Mouse (Mus musculus) hindbrain, embryonic 11.5 days (tissue): Measurements from ENCODE around the gene Tnfrsf13c. TPM values are rescaled to one million over a fixed set of nuclear protein-coding genes. Genes with fewer than 3 reads are reported as not detected.

ENCODE experiments used
- ATAC-seq: fragments of 200-750 bp; cut with Nextera tagmentation; 2 replicates; pipeline ENCODE4 v1.8.0; 2017; ENCODE audit warnings: mild to moderate bottlenecking, moderate TSS enrichment, moderate library complexity; ENCODE audit not compliant: low FRiP score
- DNase-seq: peaks from one replicate; pipeline ENCODE4 v3.0.0-alpha.2; 2015; ENCODE audit warnings: low spot score
- H3K27ac ChIP-seq: fragments of 300-500 bp; sonication (generic); 2 replicates; pipeline ENCODE4 v1.5.1; 2014; ENCODE audit warnings: mild to moderate bottlenecking, low read depth, low read length
- H3K27me3 ChIP-seq: fragments of 300-500 bp; sonication (generic); 2 replicates; pipeline ENCODE4 v1.6.1; 2014; ENCODE audit warnings: mild to moderate bottlenecking, low read length, moderate library complexity, mixed read lengths; ENCODE audit not compliant: control insufficient read depth, insufficient read depth
- H3K36me3 ChIP-seq: fragments of 300-500 bp; sonication (generic); 2 replicates; pipeline ENCODE4 v1.6.1; 2014; ENCODE audit warnings: mild to moderate bottlenecking, low read length, moderate library complexity, mixed read lengths; ENCODE audit not compliant: control insufficient read depth, insufficient read depth
- H3K4me1 ChIP-seq: fragments of 300-500 bp; sonication (generic); replicated peaks from 2 replicates; pipeline ENCODE4 v1.6.1; 2014; ENCODE audit warnings: low read length, mixed read lengths; ENCODE audit not compliant: control insufficient read depth, insufficient read depth
- H3K4me2 ChIP-seq: fragments of 300-500 bp; sonication (generic); replicated peaks from 2 replicates; pipeline ENCODE4 v1.6.1; 2014; ENCODE audit warnings: mild to moderate bottlenecking, low read depth, low read length
- H3K4me3 ChIP-seq: fragments of 300-500 bp; sonication (generic); 2 replicates; pipeline ENCODE4 v1.5.1; 2014; ENCODE audit warnings: low read depth, low read length
- H3K9ac ChIP-seq: fragments of 300-500 bp; sonication (generic); 2 replicates; pipeline ENCODE4 v1.6.1; 2014; ENCODE audit warnings: low read depth, low read length
- H3K9me3 ChIP-seq: fragments of 300-500 bp; sonication (generic); 2 replicates; pipeline ENCODE4 v1.6.1; 2016; ENCODE audit warnings: low read length; ENCODE audit not compliant: control insufficient read depth
- WGBS: fragments of 180-500 bp; shearing (Covaris S2); extraction: QIAGEN DNeasy Blood & Tissue Kit; methylation state at CpG from one replicate; pipeline ENCODE4 v1.1.7; 2014; 5-methylcytosine and 5-hydroxymethylcytosine counted together
- polyA plus RNA-seq: library from polyadenylated mRNA; unstranded; fragments of >200 nt; fragmentation: Nextera tagmentation; extraction: Ambion mirVana; gene quantifications from 2 replicates; pipeline ENCODE4 v1.2.1, GENCODE M21; 2014

Tnfrsf13c gene
- 0.35 and 0.62 TPM in 2 replicates for polyA plus RNA-seq

DNA sequence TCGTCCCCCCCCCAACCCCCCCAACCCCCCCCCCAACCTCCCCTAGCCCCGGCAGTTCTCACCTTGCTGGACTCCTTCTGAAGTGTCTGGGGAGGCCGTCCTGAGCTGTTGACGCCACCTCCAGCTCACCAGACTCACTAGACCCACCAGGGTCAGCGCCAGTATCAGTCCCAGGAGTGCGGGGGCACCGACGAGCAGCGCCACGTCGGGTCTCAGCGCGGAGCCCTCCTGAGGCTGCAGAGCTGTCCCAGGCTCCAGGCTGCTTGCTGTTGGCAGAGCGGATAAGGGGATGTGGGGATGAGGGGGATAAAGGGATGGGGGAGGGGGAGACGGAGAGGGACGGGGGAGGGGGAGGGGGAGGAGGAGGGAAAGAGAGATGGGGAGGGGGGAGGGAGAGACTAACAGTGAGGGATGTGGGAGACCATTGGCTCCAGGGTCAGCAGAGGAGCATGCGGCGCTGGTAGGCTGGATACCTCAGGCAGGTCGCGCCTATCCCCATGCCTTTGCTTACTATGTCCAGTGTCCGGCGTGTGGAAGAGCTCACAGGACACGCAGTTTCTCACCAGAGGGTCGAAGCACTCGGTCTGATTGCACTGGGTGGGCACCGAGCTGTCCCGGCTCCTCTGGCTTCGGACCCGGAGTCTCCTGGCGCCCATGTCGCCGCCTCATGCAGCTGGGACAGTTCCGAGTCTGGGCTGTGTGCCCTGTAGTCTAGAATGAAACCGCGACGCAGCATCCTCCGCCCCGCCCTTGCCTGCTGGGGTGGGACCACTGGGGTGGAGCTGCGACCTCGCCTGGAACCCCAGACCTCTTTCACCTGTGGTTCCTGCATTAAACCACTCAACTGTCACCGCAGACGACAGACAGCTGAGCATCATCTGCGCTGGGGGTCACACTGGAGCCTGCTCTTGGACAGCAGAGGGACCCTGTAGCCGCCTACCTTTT, at the start of gene Tnfrsf13c:
Gene Tnfrsf13c, minus strand, starts transcription at position 713 of the 945 bp plus-strand sequence.
- DNase-seq (peak; percentile 44), ATAC-seq (peak; percentile 53)
- no peak within 1 kb of the TSS for H3K27ac ChIP-seq
- no peaks in the 10 kb centered on the region for H3K9me3 ChIP-seq
- H3K27me3 ChIP-seq = peaks cover 11% of the 10 kb centered on the region
- peak within 1 kb of the TSS; percentile 28 for H3K4me3 ChIP-seq
- no peaks in the 10 kb centered on the region for H3K36me3 ChIP-seq
- under 1% methylated on average over 41 of the region's 44 CpGs for WGBS
- H3K9ac ChIP-seq = peak within 1 kb of the TSS; percentile 37; the same call in 1 of the 2 replicates
- H3K4me2 ChIP-seq = peak within 1 kb of the TSS; percentile 68
- H3K4me1 ChIP-seq = peaks cover 8% of the 10 kb centered on the region; the same call in 1 of the 2 replicates

DNA sequence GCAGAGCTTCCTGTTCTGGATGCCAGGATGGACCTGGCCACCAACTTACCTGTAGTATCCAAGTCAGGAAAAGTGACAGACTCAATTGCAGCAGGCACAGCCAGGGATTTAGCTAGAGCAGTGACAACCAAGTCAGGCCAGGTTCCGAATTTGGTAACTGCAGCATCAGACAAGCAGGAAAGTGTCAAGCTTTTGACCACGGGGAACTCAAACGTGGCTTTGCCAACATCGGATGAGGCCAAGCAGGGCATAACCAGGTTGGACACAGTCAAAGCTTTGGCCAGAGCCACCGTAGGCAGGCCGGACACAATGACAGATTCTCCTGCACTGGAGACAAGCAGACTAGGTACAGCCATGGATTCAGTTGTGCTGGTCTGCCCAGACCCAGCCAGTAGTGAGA, 48.1 kb upstream of the Tnfrsf13c start:
- Histone ChIP-seq H3K27me3 (peaks cover 7% of the 10 kb centered on the region), H3K4me3 (no peak overlapping the region), H3K9ac (no peak overlapping the region), H3K9me3 (no peaks in the 10 kb centered on the region), H3K4me2 (no peak overlapping the region), H3K36me3 (no peaks in the 10 kb centered on the region), H3K4me1 (peaks cover 15% of the 10 kb centered on the region), H3K27ac (no peak overlapping the region)
- DNase-seq (no peak), ATAC-seq (no peak)
- WGBS = 87% methylated on average over 6 of the region's 6 CpGs

DNA sequence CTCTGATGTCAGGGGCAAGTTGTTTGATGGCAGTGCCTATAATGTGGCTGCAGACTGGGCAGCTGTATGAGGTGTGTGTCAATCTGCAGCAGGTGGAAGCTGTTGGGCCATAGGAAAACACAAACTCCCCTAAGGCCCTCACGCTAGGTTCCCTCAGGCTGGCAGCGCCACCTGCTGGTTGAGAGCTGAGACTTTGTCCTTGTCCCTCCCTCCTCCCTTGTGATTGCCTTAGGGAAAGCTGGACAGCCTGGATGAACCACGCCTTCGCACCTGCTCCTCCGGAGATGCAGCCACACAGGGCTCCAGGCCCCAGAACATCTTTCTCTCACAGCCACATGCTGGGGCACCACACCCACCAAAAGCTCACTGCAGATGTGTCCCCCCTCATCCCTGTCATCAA, 47.0 kb upstream of the Tnfrsf13c start:
- H3K27me3 ChIP-seq = peaks cover 7% of the 10 kb centered on the region
- no peak overlapping the region for H3K4me2 ChIP-seq
- DNase-seq (peak; percentile 95), ATAC-seq (peak; percentile 15)
- WGBS = 6% methylated on average over 5 of the region's 5 CpGs
- no peak overlapping the region for H3K4me3 ChIP-seq
- 0 out of 2 replicates have a peak overlapping the region, but pooled peaks have one; percentile 44 for H3K27ac ChIP-seq
- no peaks in the 10 kb centered on the region for H3K9me3 ChIP-seq
- H3K36me3 ChIP-seq = no peaks in the 10 kb centered on the region
- H3K4me1 ChIP-seq = peaks cover 9% of the 10 kb centered on the region
- no peak overlapping the region for H3K9ac ChIP-seq

DNA sequence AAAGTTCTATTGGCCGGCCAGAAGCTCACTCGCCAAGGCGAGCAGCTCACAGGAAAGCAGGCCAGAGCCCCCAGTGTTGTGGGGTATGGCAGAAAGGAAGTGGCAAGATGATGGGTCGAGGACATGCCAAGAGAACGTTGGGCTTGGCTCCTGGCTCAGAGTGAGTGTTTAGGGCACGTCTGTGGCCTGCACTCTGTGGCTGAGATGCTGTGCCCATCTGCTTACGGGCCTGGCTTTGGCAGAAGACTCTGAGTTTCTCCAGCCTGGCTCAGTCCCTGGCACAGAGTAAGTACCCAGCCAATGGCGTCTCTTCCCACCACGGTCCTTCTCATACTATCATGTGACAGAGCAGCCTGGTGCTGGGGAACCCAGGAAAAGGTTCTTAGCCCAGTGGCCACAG, 44.6 kb upstream of the Tnfrsf13c start:
- H3K27me3 ChIP-seq = peaks cover 4% of the 10 kb centered on the region
- H3K4me3 ChIP-seq = no peak overlapping the region
- H3K27ac ChIP-seq = peak overlapping the region; percentile 67; the same call in 1 of the 2 replicates
- H3K9ac ChIP-seq = no peak overlapping the region
- no peaks in the 10 kb centered on the region for H3K9me3 ChIP-seq
- H3K36me3 ChIP-seq = no peaks in the 10 kb centered on the region
- WGBS = 82% methylated on average over 9 of the region's 9 CpGs
- no peak for DNase-seq
- no peak for ATAC-seq
- H3K4me1 ChIP-seq = peaks cover 7% of the 10 kb centered on the region
- H3K4me2 ChIP-seq = no peak overlapping the region

DNA sequence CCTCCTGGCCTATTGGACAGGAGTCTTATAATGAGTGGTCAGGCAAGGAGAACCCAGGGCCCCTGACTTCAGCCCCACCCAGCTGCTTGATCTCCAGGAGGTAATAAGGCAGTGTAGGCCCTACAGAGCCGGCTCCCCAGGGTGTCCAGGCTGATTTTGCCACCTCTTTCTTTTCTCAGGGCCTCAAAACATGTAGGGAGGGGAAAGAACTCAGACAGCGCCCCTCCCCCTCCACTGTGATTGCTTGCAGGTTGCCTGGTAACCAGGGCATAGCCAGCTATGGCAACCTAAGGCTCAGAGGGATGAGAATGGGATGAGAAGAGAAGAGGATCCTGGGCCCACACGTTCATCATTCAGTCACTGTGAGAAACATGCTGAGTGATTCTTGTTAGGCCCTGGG, 44.0 kb upstream of the Tnfrsf13c start:
- peak overlapping the region; percentile 67 for H3K27ac ChIP-seq
- peak; percentile 46; the same call in 1 of the 2 replicates for ATAC-seq

GRCm38 (mm10) chr15:82266356-82266755, 42.2 kb upstream of the Tnfrsf13c start:
- no peaks in the 10 kb centered on the region for H3K27me3 ChIP-seq
- no peaks in the 10 kb centered on the region for H3K36me3 ChIP-seq
- H3K4me1 ChIP-seq = peaks cover 7% of the 10 kb centered on the region
- no peaks in the 10 kb centered on the region for H3K9me3 ChIP-seq
- no peak for ATAC-seq
- H3K4me3 ChIP-seq = no peak overlapping the region
- H3K4me2 ChIP-seq = no peak overlapping the region
- no peak overlapping the region for H3K9ac ChIP-seq
- H3K27ac ChIP-seq = no peak overlapping the region
- WGBS = 20% methylated on average over 6 of the region's 6 CpGs
- peak; percentile 84 for DNase-seq

More for the DNA sequence above, 44.0 kb upstream of the Tnfrsf13c start:
- no peak overlapping the region for H3K9ac ChIP-seq
- H3K4me1 ChIP-seq = peaks cover 7% of the 10 kb centered on the region
- WGBS = 8% methylated on average over 3 of the region's 3 CpGs
- H3K27me3 ChIP-seq = no peaks in the 10 kb centered on the region
- H3K36me3 ChIP-seq = no peaks in the 10 kb centered on the region
- no peak overlapping the region for H3K4me3 ChIP-seq
- peak; percentile 79 for DNase-seq
- H3K4me2 ChIP-seq = no peak overlapping the region
- H3K9me3 ChIP-seq = no peaks in the 10 kb centered on the region

- WGBS = 11% methylated on average over 16 of the region's 16 CpGs
Measured at GRCm38 (mm10) chr15:82259510-82259909, 35.3 kb upstream of the Tnfrsf13c start.

DNA sequence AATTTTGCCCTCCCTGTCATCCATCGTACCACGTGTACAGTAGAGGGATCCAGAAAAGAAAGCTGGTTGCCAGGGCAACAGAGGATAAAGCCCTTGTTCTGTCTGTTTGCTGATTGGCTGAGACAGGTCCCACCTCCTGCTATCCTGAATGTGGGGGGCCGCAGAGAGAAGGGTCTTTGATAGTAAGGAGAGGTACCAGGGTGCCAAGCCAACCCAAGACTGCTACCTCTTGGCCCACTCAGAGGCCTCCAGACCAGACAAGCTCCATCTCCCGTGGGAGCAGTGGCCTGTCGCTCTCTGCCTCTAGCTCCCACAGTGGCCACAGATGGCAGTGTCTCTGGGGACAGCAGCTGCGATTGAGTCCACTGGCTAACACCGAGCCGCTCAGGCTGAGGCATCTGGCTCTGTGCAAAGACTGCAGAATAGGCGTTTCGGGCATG, 31.8 kb upstream of the Tnfrsf13c start:
- peak overlapping the region; percentile 17; the same call in 1 of the 2 replicates for H3K27ac ChIP-seq
- H3K4me1 ChIP-seq = no peaks in the 10 kb centered on the region; the same call in none of the 2 replicates
- no peaks in the 10 kb centered on the region for H3K27me3 ChIP-seq
- ATAC-seq = peak; percentile 84
- H3K9ac ChIP-seq = peak overlapping the region; percentile 49; the same call in 1 of the 2 replicates
- H3K36me3 ChIP-seq = no peaks in the 10 kb centered on the region
- 8% methylated on average over 10 of the region's 10 CpGs for WGBS
- peak overlapping the region; percentile 21 for H3K4me3 ChIP-seq
- H3K9me3 ChIP-seq = no peaks in the 10 kb centered on the region
- peak; percentile 76 for DNase-seq
- H3K4me2 ChIP-seq = peak overlapping the region; percentile 33

More at GRCm38 (mm10) chr15:82259510-82259909, 35.3 kb upstream of the Tnfrsf13c start:
- H3K9ac ChIP-seq = no peak overlapping the region
- no peaks in the 10 kb centered on the region for H3K36me3 ChIP-seq
- no peaks in the 10 kb centered on the region for H3K9me3 ChIP-seq
- H3K4me3 ChIP-seq = no peak overlapping the region
- no peaks in the 10 kb centered on the region; the same call in none of the 2 replicates for H3K4me1 ChIP-seq
- no peak overlapping the region for H3K27ac ChIP-seq
- H3K27me3 ChIP-seq = no peaks in the 10 kb centered on the region
- no peak overlapping the region for H3K4me2 ChIP-seq
- ATAC-seq (no peak), DNase-seq (peak; percentile 87)
